Mouse (Mus musculus) limb, embryonic 15.5 days (tissue): ENCODE measurements around the gene Kdm2b. TPM values are rescaled to one million over a fixed set of nuclear protein-coding genes. Genes with fewer than 3 reads are reported as not detected.

Experiments used
- ATAC-seq: fragments of 200-750 bp; cut with Nextera tagmentation; 2 replicates; pipeline ENCODE4 v1.8.0; 2017; ENCODE audit warnings: low read depth, moderate TSS enrichment; ENCODE audit not compliant: insufficient number of reproducible peaks, low FRiP score, low TSS enrichment
- H3K27ac ChIP-seq: fragments of 300-500 bp; sonication (generic); 2 replicates; pipeline ENCODE4 v1.5.1; 2015; ENCODE audit warnings: moderate library complexity, mild to moderate bottlenecking, inconsistent platforms
- H3K27me3 ChIP-seq: fragments of 300-500 bp; sonication (generic); 2 replicates; pipeline ENCODE4 v1.6.1; 2015; ENCODE audit warnings: inconsistent platforms
- H3K36me3 ChIP-seq: fragments of 300-500 bp; sonication (generic); 2 replicates; pipeline ENCODE4 v1.6.1; 2015; ENCODE audit warnings: inconsistent platforms
- H3K4me1 ChIP-seq: fragments of 300-500 bp; sonication (generic); 2 replicates; pipeline ENCODE4 v1.6.1; 2015; ENCODE audit warnings: inconsistent platforms
- H3K4me2 ChIP-seq: fragments of 300-500 bp; sonication (generic); 2 replicates; pipeline ENCODE4 v1.6.1; 2015; ENCODE audit warnings: mild to moderate bottlenecking, inconsistent platforms
- H3K4me3 ChIP-seq: fragments of 300-500 bp; sonication (generic); 2 replicates; pipeline ENCODE4 v1.5.1; 2015; ENCODE audit warnings: mild to moderate bottlenecking, inconsistent platforms
- H3K9ac ChIP-seq: fragments of 300-500 bp; sonication (generic); 2 replicates; pipeline ENCODE4 v1.6.1; 2015; ENCODE audit warnings: inconsistent platforms
- H3K9me3 ChIP-seq: fragments of 300-500 bp; sonication (generic); 2 replicates; pipeline ENCODE4 v1.6.1; 2016; ENCODE audit warnings: inconsistent platforms
- WGBS: fragments of 180-500 bp; shearing (Covaris S2); methylation state at CpG from one replicate; pipeline ENCODE4 v1.1.7; 2015; 5-methylcytosine and 5-hydroxymethylcytosine counted together
- polyA plus RNA-seq: library from polyadenylated mRNA; unstranded; fragments of >200 nt; fragmentation: Nextera tagmentation; extraction: Ambion mirVana; gene quantifications from 2 replicates; pipeline ENCODE4 v1.2.1, GENCODE M21; 2015

Gene Kdm2b
- polyA plus RNA-seq, 1 experiment from 2014 or later, result 46.0 TPM

DNA sequence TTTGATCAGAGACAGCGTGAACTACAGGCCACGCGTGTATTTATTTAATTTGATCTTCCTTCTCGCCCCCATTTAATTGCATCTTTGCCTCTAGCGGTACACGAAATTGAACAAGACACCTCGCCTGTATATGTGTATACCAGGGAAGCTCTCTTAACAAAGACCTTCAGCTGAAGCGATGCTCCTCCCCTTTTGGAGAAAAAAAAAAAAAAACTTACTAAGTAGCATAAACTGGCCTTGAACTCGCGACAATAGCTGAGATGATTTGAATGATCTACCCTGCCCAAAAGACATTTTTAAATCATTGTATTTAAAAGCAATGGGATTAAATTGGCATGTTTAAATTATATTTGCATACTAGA, 168.1 kb downstream of the Kdm2b start:
- 0% methylated on average over 10 of the region's 10 CpGs for WGBS
- H3K27me3 ChIP-seq, result no peaks in the 10 kb centered on the region
- no peak overlapping the region; the same call in 1 of the 2 replicates for H3K9ac ChIP-seq
- H3K27ac ChIP-seq, result peak overlapping the region; percentile 98
- H3K9me3 ChIP-seq, result no peaks in the 10 kb centered on the region
- peaks cover 27% of the 10 kb centered on the region for H3K36me3 ChIP-seq
- H3K4me1 ChIP-seq, result peaks cover 14% of the 10 kb centered on the region
- ATAC-seq, result peak; percentile 49; the same call in 1 of the 2 replicates
- peak overlapping the region; percentile 88 for H3K4me3 ChIP-seq
- peak overlapping the region; percentile 51 for H3K4me2 ChIP-seq

- peak; percentile 100 for ATAC-seq
- H3K4me3 ChIP-seq, result peak within 1 kb of the TSS; percentile 88
These were observed 168.7 kb downstream of the Kdm2b start, which contains the start of gene Anapc5 for GRCm38 (mm10) chr5:122820777-122821523. TSS of gene Anapc5 (minus strand) at chr5:122821339.

More at GRCm38 (mm10) chr5:122820777-122821523, 168.7 kb downstream of the Kdm2b start, which contains the start of gene Anapc5:
- peaks cover 14% of the 10 kb centered on the region for H3K4me1 ChIP-seq
- no peaks in the 10 kb centered on the region for H3K9me3 ChIP-seq
- no peaks in the 10 kb centered on the region for H3K27me3 ChIP-seq
- under 1% methylated on average over 55 of the region's 55 CpGs for WGBS
- H3K9ac ChIP-seq, result peak within 1 kb of the TSS; percentile 91
- peak within 1 kb of the TSS; percentile 51 for H3K4me2 ChIP-seq
- peak within 1 kb of the TSS; percentile 98 for H3K27ac ChIP-seq
- peaks cover 31% of the 10 kb centered on the region for H3K36me3 ChIP-seq

Other genes with a start within 250 kb of the Kdm2b start
- gene Camkk2, start 210.4 kb downstream of the Kdm2b start, polyA plus RNA-seq, result 35.5 and 37.9 TPM in 2 replicates
- gene Anapc5, start 168.5 kb downstream of the Kdm2b start, polyA plus RNA-seq, result 413 and 425 TPM in 2 replicates
- 29.2 and 31.5 TPM in 2 replicates for gene Rnf34, start 139.8 kb downstream of the Kdm2b start, polyA plus RNA-seq
- 16.4 and 18.2 TPM in 2 replicates for gene Orai1, start 25.3 kb upstream of the Kdm2b start, polyA plus RNA-seq
- 1.0 TPM in 1 of 2 replicates, not detected in the other for gene Morn3, start 57.2 kb upstream of the Kdm2b start, polyA plus RNA-seq
- gene Tmem120b, start 78.6 kb upstream of the Kdm2b start, polyA plus RNA-seq, result 18.8 and 23.1 TPM in 2 replicates
- 4.9 and 5.7 TPM in 2 replicates for gene Rhof, start 142.9 kb upstream of the Kdm2b start, polyA plus RNA-seq
- 8.9 and 10.4 TPM in 2 replicates for gene Setd1b, start 152.4 kb upstream of the Kdm2b start, polyA plus RNA-seq
- 88.2 and 93.3 TPM in 2 replicates for gene Psmd9, start 179.6 kb upstream of the Kdm2b start, polyA plus RNA-seq
- not detected in 2 replicates for gene Hpd, start 192.9 kb upstream of the Kdm2b start, polyA plus RNA-seq